Mouse (Mus musculus) kidney, postnatal 25 days (tissue): ENCODE results near the gene Tpp2.
A peak's percentile ranks its signal among the peaks of the same experiment; 100 is the strongest.
"Not testable (repeated sequence)": the region's sequence is repeated elsewhere in the genome, so short reads cannot be mapped to it uniquely, and the experiment has no call there.

Source experiments
- DNase-seq, 2 experiments: peaks; one replicate each; pipeline ENCODE4 v3.0.0; 2021; ENCODE audit warnings: mixed read lengths in 2 of 2

Tpp2 gene

DNA sequence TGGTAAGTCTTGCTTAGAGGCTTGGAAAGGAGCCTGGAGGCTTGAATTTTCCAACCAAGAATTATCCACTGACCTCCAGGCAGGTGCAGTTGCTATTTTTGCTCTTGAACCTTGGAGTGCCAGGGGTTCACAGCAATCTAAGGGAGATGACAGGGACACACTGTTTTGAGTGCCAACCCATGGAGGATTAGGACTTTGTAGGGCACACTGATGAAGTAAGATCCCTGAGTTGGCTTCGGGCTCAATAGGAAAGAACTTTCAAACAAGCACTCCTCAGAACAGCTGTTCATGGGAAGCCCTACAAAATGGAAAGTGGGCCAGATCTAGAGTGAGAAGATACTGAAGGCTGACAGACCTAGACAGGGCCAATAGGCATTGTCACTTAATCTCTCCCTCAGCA is 89.2 kb downstream of the Tpp2 start:
- no peak for DNase-seq

DNA sequence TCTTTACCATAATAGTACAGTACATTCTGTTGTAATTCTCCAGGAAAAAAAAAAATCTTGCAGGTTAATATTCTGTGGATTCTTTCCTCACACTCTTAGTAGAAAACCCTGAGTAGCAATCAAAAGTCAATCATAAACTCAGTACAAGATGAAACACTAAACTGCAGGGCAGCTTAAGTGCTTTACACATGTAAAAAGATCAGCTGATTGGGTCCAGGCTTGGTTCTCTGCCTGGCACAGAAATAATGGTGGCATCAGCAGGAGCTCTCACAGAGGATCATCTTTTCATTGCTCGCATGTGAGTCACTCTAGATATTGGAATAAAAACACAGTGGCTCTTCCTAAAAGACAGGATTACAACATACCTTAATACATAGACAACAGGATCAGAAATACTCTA is 94.2 kb downstream of the Tpp2 start:
- DNase-seq: peak; percentile 22 to 54

DNA sequence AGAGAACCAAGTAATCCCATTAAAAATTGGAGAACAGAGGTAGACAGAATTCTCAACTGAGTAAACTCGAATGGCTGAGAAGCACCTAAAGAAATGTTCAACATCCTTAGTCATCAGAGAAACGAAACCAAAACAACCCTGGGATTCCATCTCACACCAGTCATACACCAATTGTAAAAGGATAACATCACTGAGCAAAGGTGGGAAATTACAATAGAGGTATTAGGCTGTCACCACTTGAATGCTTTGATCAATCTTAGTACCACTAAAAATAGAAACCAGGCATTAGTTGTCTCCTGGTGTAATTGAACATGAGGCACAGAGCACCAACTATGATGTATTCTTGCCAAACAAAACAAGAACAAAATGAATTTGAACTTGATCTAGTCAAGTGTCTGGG is 98.8 kb downstream of the Tpp2 start:
- DNase-seq: no peak

DNA sequence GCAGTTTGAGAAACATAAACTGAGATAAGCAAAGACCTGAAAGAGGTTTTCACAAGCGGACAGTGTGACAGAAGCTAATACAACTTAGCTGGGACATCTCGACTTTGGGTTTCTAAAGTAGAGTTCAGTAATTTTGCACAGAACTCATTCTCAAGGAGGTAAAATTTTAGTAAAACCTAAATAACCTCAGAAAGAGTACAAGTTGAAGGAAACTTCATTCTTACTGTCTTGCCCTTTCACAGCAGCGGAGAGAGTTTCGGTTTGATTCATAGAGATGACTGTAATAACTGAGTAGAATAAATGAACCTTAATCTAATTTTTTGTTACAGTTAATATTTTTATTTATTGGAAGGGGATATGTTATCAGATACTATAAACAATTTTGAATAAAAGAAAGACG is 99.5 kb downstream of the Tpp2 start:
- no peak for DNase-seq

DNA sequence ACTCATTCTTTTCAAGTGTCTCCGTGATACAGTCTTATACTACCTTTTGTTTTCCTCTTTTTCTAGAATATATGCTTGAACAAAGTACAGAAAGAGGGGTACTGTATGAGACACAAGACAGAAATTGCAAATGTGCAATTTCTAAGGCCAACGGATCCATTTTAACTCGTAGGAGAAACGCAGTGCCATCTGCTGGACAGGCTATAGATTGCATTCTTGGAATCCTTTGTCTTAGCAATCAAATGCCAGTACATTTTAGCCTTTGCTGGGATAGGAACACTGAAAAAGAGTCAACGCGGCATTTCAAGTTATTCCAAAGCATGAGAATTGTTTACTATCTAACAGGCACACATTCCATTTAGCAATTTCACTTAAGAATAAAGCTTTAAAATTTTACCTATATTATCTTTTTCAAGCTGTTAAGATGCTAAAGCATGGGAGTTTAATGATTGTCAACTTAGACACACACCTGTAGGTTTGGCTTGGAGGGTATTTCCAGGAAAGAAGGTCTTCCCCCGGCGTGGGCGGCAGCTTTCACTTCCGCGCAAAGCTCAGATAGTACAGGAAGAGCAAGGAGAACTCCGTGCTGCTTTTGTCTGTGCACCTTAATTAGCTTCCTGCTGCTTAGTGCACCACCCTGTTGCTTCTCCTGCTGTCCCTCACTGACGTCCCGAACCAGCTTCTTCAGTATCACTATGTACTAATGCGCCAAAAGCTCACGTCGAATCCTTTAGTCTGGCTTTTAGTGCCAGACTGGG is 108.5 kb downstream of the Tpp2 start:
- peak; percentile 53 to 71 for DNase-seq

DNA sequence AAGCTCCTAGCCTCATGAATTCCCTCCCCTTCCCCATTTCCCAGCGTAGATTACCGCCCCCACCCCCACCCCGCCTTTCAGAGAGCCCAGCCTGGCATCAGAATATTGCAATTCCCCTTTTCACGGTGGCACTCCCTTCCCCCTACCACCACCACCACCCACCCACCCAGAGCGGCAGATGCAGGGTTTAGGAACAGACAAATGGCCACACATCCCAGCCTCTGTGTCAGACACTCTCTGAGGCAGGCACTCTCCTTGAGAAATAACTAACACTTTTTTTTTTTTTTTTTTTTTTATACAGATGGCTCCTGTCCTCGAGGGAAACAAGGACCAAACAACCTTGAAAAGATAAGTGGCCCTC is 109.1 kb downstream of the Tpp2 start:
- DNase-seq: no peak

DNA sequence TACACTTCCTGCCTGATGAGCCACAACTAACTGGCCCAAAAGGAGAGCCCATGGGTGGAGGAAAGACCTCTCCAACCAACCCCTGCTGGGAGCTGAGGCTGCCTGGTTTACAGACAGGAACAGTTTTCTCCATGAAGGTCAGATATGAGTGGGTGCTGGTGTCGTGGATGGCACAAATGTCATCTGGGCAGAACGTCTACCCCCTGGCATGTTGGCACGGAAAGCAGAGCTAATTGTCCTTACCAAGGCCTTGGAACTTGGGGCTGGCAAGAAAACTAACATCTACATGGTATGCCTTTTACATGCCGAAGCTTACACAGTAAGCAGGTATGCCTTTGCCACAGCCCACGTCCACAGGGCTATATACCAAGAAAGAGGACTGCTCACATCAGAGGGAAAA is 112.2 kb downstream of the Tpp2 start:
- not testable (repeated sequence) for DNase-seq

DNA sequence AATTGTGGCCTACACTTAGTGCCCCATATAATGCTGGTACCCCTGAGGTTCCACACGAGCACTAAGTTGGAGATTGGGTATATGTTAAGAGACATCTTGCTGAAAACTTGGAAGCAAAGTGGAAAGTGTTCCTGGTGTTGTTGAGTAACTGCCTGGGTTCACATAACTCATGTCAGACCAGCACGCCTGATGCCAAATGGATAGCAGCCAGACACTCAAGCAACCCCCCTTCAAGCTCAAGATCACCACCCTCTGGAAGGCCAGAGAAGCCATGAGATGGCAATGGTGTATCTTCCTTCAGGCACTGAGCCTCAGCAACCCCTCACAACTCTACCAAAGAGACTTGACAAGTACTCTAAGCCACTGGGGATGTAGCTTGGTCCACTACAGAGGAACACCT is 113.1 kb downstream of the Tpp2 start:
- DNase-seq: no peak
